ENCODE assay signal across 30 mouse cellular contexts in the genomic region with DNA sequence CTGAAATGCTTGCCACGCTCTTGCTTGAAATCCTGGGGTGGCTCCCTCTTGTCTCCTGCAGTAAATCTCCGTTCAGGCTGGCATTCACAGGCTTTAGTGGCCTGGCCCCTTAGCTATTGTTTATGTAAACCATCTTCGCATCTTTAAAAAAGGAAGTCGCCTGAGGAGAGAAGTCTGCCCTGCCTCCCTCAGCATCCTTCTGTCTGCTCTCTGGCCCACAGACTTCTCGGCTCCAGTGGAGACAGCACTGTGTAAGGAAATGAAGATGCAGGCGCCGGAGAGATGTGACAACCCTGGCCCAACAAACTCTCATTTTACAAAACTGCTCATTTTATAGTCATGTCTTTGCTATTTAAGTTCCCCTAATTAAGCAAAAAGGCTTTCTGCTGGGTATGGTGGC. TPM values are rescaled to one million over a fixed set of nuclear protein-coding genes. Genes with fewer than 3 reads are reported as not detected.
"Had no signal": no experiment of that assay in that cellular context is flagged by ENCODE, and none has a peak within 500 bp of the region (broad histone marks: within the 10 kb centered on the region; RNA-seq: fewer than 3 reads in every experiment).

No protein-coding gene starts in this region.

- H3K4me1 ChIP-seq: heart, embryonic 10.5 days; heart, embryonic 12.5 days; hindbrain, embryonic 10.5 days; hindbrain, embryonic 12.5 days; intestine, embryonic 15.5 days; limb, embryonic 10.5 days; limb, embryonic 12.5 days had no signal

- H3K27ac ChIP-seq: gastrocnemius, adult 2 months; heart, embryonic 10.5 days; hindbrain, embryonic 10.5 days; hindbrain, embryonic 12.5 days; hindbrain, embryonic 14.5 days; intestine, embryonic 15.5 days; layer of hippocampus, adult 2 months; left cerebral cortex, adult 2 months; limb, embryonic 10.5 days; limb, embryonic 12.5 days had no signal

- H3K36me3 ChIP-seq: heart, embryonic 10.5 days; heart, embryonic 12.5 days; hindbrain, embryonic 10.5 days; hindbrain, embryonic 12.5 days; intestine, embryonic 15.5 days; limb, embryonic 10.5 days; limb, embryonic 12.5 days had no signal

- H3K4me2 ChIP-seq: heart, embryonic 12.5 days; hindbrain, embryonic 12.5 days; hindbrain, embryonic 14.5 days; intestine, embryonic 15.5 days; limb, embryonic 12.5 days had no signal

- DNase-seq: gastrocnemius, adult 2 months; gastrocnemius, postnatal 10 days; gastrocnemius, postnatal 25 days; heart, adult 18-20 months; heart, postnatal 10 days; heart, postnatal 4 days; kidney, adult 18-20 months; kidney, adult 8-10 months; kidney, postnatal 10 days; kidney, postnatal 25 days; kidney, postnatal 4 days had no signal

- H3K9ac ChIP-seq: heart, embryonic 12.5 days; hindbrain, embryonic 12.5 days; hindbrain, embryonic 14.5 days; intestine, embryonic 15.5 days; limb, embryonic 12.5 days had no signal

- H3K9me3 ChIP-seq: heart, embryonic 10.5 days; hindbrain, embryonic 12.5 days; intestine, embryonic 15.5 days; limb, embryonic 10.5 days; limb, embryonic 12.5 days had no signal

- H3K27me3 ChIP-seq: heart, embryonic 12.5 days; hindbrain, embryonic 12.5 days; intestine, embryonic 15.5 days; limb, embryonic 12.5 days had no signal

- H3K4me3 ChIP-seq: gastrocnemius, adult 2 months; heart, embryonic 10.5 days; heart, embryonic 12.5 days; hindbrain, embryonic 10.5 days; hindbrain, embryonic 12.5 days; intestine, embryonic 15.5 days; layer of hippocampus, adult 2 months; left cerebral cortex, adult 2 months; limb, embryonic 10.5 days; limb, embryonic 12.5 days had no signal

- ATAC-seq: hindbrain, embryonic 16.5 days; inflammation-experienced regulatory T-cells, adult 6 months; intestine, embryonic 15.5 days; intestine, postnatal 0 days had no signal

RNA-seq across cellular contexts. Expression of a gene that starts 50.3 kb away (rescaled TPM):
- total RNA-seq: gastrocnemius, adult 2 months; gastrocnemius, postnatal 25 days; granulocyte monocyte progenitor cell, adult 5-6 weeks; heart, postnatal 10 days; heart, postnatal 25 days; heart, postnatal 4 days had no signal
- polyA plus RNA-seq: heart, embryonic 10.5 days; heart, embryonic 12.5 days; heart, embryonic 14.5 days; heart, embryonic 16.5 days; hindbrain, embryonic 10.5 days; hindbrain, embryonic 16.5 days; inflammation-experienced regulatory T-cells, adult 6 months; intestine, embryonic 15.5 days; intestine, postnatal 0 days; kidney, embryonic 14.5 days; kidney, embryonic 16.5 days; limb, embryonic 10.5 days; limb, embryonic 12.5 days had no signal
